Mouse (Mus musculus) MEL (cell line): Measurements from ENCODE around the gene Ctrb1. TPM values are rescaled to one million over a fixed set of nuclear protein-coding genes. Genes with fewer than 3 reads are reported as not detected.

Source experiments
- DNase-seq: peaks from one replicate; pipeline ENCODE4 v3.0.0; 2011; ENCODE audit warnings: low read depth, low spot score
- H3K27ac ChIP-seq: 2 replicates; pipeline ENCODE4 v1.5.1; 2012; ENCODE audit warnings: low read depth, mild to moderate bottlenecking, control low read depth, low read length, moderate library complexity; ENCODE audit not compliant: control insufficient read depth
- H3K27me3 ChIP-seq, 2 experiments: fragments of 150-350 bp in 1 of 2; sonication (generic) in 1 of 2; 2 replicates each; pipeline ENCODE4 v1.6.1; 2012; ENCODE audit warnings: low read length in 2 of 2, mild to moderate bottlenecking in 2 of 2, improper control_type of control experiment in 1 of 2, moderate library complexity in 1 of 2; ENCODE audit not compliant: insufficient read depth in 2 of 2, control insufficient read depth in 1 of 2
- H3K36me3 ChIP-seq, 2 experiments: 2 replicates each; pipeline ENCODE4 v1.6.1; 2012 to 2014; ENCODE audit warnings: low read length in 2 of 2, improper control_type of control experiment in 1 of 2, inconsistent platforms in 1 of 2, mild to moderate bottlenecking in 1 of 2; ENCODE audit not compliant: insufficient read depth in 2 of 2, control insufficient read depth in 1 of 2
- H3K4me1 ChIP-seq, 2 experiments: fragments of 150-350 bp in 1 of 2; sonication (generic) in 1 of 2; 2 replicates each; pipeline ENCODE4 v1.6.1; 2012; ENCODE audit warnings: low read length in 2 of 2, improper control_type of control experiment in 1 of 2, mild to moderate bottlenecking in 1 of 2; ENCODE audit not compliant: insufficient read depth in 2 of 2, control insufficient read depth in 1 of 2
- H3K4me3 ChIP-seq, 2 experiments: fragments of 150-350 bp in 1 of 2; sonication (generic) in 1 of 2; 2 replicates each; pipeline ENCODE4 v1.5.1; 2012; ENCODE audit warnings: low read depth in 2 of 2, low read length in 2 of 2, mild to moderate bottlenecking in 2 of 2, moderate library complexity in 2 of 2, control low read depth in 1 of 2, improper control_type of control experiment in 1 of 2; ENCODE audit not compliant: control insufficient read depth in 1 of 2, insufficient read depth in 1 of 2
- H3K79me2 ChIP-seq: 2 replicates; pipeline ENCODE4 v1.6.1; 2012; ENCODE audit warnings: mild to moderate bottlenecking, low read length, moderate library complexity; ENCODE audit not compliant: control insufficient read depth, poor library complexity, insufficient read depth
- H3K9ac ChIP-seq: 2 replicates; pipeline ENCODE4 v1.6.1; 2012; ENCODE audit warnings: low read depth, mild to moderate bottlenecking, control low read depth, low read length, moderate library complexity; ENCODE audit not compliant: control insufficient read depth, poor library complexity, severe bottlenecking
- H3K9me3 ChIP-seq: fragments of 150-350 bp; sonication (generic); replicated peaks from 2 replicates; pipeline ENCODE4 v1.6.1; 2012; ENCODE audit warnings: mild to moderate bottlenecking, low read length, improper control_type of control experiment, moderate library complexity; ENCODE audit not compliant: insufficient read depth
- ETS1 ChIP-seq: IDR thresholded peaks from 2 replicates; pipeline ENCODE4 v1.6.1; 2012; ENCODE audit warnings: low read depth, mild to moderate bottlenecking, inconsistent platforms, low read length, improper control_type of control experiment, moderate library complexity
- HCFC1 ChIP-seq: IDR thresholded peaks from 2 replicates; pipeline ENCODE4 v1.6.1; 2012; ENCODE audit warnings: low read depth, mild to moderate bottlenecking, inconsistent platforms, low read length, improper control_type of control experiment, moderate library complexity
- MAFK ChIP-seq: IDR thresholded peaks from 2 replicates; pipeline ENCODE4 v1.6.1; 2011; ENCODE audit warnings: low read depth, mild to moderate bottlenecking, low read length, improper control_type of control experiment, borderline replicate concordance
- MAX ChIP-seq: IDR thresholded peaks from 2 replicates; pipeline ENCODE4 v1.6.1; 2011; ENCODE audit warnings: low read length, improper control_type of control experiment
- MAZ ChIP-seq: IDR thresholded peaks from 2 replicates; pipeline ENCODE4 v1.6.1; 2012; ENCODE audit warnings: low read depth, mild to moderate bottlenecking, inconsistent platforms, low read length, improper control_type of control experiment
- MXI1 ChIP-seq: IDR thresholded peaks from 2 replicates; pipeline ENCODE4 v1.6.1; 2011; ENCODE audit warnings: mild to moderate bottlenecking, low read depth, low read length, improper control_type of control experiment
- MYB ChIP-seq: IDR thresholded peaks from 2 replicates; pipeline ENCODE4 v1.6.1; 2011; ENCODE audit warnings: mild to moderate bottlenecking, low read depth, low read length, improper control_type of control experiment
- POLR2AphosphoS2 ChIP-seq: IDR thresholded peaks from 2 replicates; pipeline ENCODE4 v1.6.1; 2011; ENCODE audit warnings: low read length, improper control_type of control experiment
- USF1 ChIP-seq: IDR thresholded peaks from 2 replicates; pipeline ENCODE4 v1.6.1; 2014; ENCODE audit warnings: low read depth, mild to moderate bottlenecking, inconsistent platforms, low read length, improper control_type of control experiment, moderate library complexity
- polyA plus RNA-seq, 2 experiments: library from polyadenylated mRNA; stranded (reverse) in 1 of 2; unstranded in 1 of 2; fragments of >175 nt in 1 of 2; fragments of >200 nt in 1 of 2; gene quantifications; 2 replicates each; pipeline versions ENCODE4 v1.2.1 to v1.2.4; 2012; ENCODE audit warnings: low replicate concordance in 2 of 2, low read depth in 1 of 2; ENCODE audit not compliant: insufficient read length in 2 of 2, insufficient read depth in 1 of 2, missing spikeins in 1 of 2
- total RNA-seq: library from RNA; depleted of rRNA; stranded (reverse); fragments of 300-350 nt; gene quantifications from 2 replicates; pipeline ENCODE4 v1.2.3, GENCODE M21; 2012

Ctrb1 gene
- total and polyA plus RNA-seq, 3 experiments, result not detected

GRCm38 (mm10) chr8:111701380-111701779 lies 10.6 kb upstream of the Ctrb1 start:
- Histone ChIP-seq H3K4me3 (no peak overlapping the region), H3K9ac (no peak overlapping the region), H3K27ac (no peak overlapping the region), H3K27me3 (no peaks in the 10 kb centered on the region; a peak in 1 of 4 replicates), H3K79me2 (no peaks in the 10 kb centered on the region), H3K36me3 (peaks cover 0 to 8% of the 10 kb centered on the region in 2 experiments; a peak in 2 of 4 replicates), H3K9me3 (no peaks in the 10 kb centered on the region), H3K4me1 (peaks cover 3 to 13% of the 10 kb centered on the region in 2 experiments; a peak in 3 of 4 replicates)
- TF ChIP-seq MXI1 (no peak), MYB (no peak), HCFC1 (no peak)
- DNase-seq, result no peak

DNA sequence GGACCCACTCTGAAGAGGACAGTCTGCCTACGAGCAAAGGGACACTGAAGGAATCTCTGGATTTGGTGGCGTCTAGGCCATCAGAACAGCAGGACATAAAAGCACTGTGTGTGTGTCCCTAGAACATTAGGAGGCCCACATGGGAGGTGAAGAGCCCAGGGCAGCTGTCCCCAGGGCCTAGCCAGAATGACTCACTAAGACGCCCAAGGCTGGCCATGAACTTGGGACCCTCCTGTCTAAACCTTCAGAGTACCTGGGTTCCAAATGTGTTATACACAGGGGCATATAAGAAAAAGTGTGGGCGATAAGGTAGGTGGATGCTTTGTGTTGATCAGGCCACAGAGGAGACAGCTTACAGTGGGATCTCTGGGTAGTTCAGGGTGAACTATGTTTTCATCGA lies 9.9 kb upstream of the Ctrb1 start:
- Histone ChIP-seq H3K36me3 (peaks cover 0 to 8% of the 10 kb centered on the region in 2 experiments; a peak in 2 of 4 replicates), H3K4me1 (peaks cover 3 to 13% of the 10 kb centered on the region in 2 experiments; a peak in 3 of 4 replicates), H3K27me3 (no peaks in the 10 kb centered on the region; a peak in 1 of 4 replicates), H3K9me3 (no peaks in the 10 kb centered on the region), H3K27ac (no peak overlapping the region), H3K79me2 (no peaks in the 10 kb centered on the region), H3K9ac (no peak overlapping the region), H3K4me3 (no peak overlapping the region)
- TF ChIP-seq MAX (no peak), MAZ (no peak), MXI1 (no peak), MAFK (no peak)
- no peak for DNase-seq

DNA sequence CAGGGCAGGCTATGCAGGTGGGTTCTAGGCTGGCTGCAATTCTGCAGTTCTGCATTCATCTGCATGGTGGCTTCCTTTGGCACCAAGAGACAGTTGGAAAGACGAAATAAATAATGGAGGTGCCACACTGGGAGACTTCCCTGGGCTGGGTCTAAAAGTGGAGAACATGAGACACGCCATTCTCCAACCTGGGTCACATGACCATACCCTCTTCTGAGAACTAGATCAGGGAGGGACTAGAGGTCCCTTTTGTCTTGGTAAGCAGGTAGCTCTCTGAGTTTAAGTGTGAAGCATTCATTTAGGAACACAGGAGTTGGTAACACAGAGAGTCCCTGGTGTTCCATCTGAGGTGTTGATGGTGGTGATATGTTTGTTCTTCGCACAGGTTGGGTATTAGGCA lies 9.4 kb upstream of the Ctrb1 start:
- DNase-seq, result no peak
- Histone ChIP-seq H3K36me3 (peaks cover 0 to 7% of the 10 kb centered on the region in 2 experiments; a peak in 2 of 4 replicates), H3K27ac (no peak overlapping the region), H3K4me1 (peaks cover 3 to 7% of the 10 kb centered on the region in 2 experiments; a peak in 3 of 4 replicates), H3K79me2 (no peaks in the 10 kb centered on the region), H3K9me3 (no peaks in the 10 kb centered on the region), H3K4me3 (no peak overlapping the region), H3K27me3 (no peaks in the 10 kb centered on the region; a peak in 1 of 4 replicates), H3K9ac (no peak overlapping the region)
- TF ChIP-seq USF1 (peak; percentile 62; the same call in 1 of the 2 replicates), ETS1 (no peak)

DNA sequence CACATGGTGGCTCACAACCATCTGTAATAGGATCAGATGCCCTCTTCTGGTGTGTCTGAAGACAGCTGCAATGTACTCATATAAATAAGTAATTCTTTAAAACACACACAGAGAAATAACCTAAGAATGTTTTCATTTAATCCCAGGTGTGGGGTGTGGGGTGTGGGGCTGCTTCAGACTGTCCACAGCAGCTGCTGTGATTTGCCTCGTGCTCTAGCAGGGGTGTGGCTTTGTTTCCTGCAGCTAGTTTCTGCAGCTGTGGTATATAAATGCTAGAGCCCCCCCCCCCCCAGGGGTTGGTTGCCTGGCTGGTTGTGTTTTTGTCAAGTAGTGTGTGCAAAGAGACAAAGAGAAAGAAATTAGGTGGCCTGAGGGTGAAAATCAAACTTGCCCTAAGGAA lies 8.2 kb upstream of the Ctrb1 start:
- no peaks in the 10 kb centered on the region for H3K79me2 ChIP-seq
- H3K27ac ChIP-seq, result no peak overlapping the region
- H3K36me3 ChIP-seq, result no peaks in the 10 kb centered on the region
- no peak overlapping the region for H3K9ac ChIP-seq
- no peaks in the 10 kb centered on the region for H3K4me1 ChIP-seq
- no peak for TF ChIP-seq POLR2AphosphoS2
- H3K27me3 ChIP-seq, result no peaks in the 10 kb centered on the region; a peak in 1 of 4 replicates
- no peaks in the 10 kb centered on the region for H3K9me3 ChIP-seq
- no peak overlapping the region for H3K4me3 ChIP-seq
- DNase-seq, result no peak
